Mouse (Mus musculus) fat pad, adult 2 months (tissue): Measurements from ENCODE around the gene Ireb2.
"Not testable (repeated sequence)": the region's sequence is repeated elsewhere in the genome, so short reads cannot be mapped to it uniquely, and the experiment has no call there.

ENCODE experiments used
- DNase-seq: peaks from one replicate; pipeline ENCODE4 v3.0.0-alpha.2; 2011; ENCODE audit warnings: low read depth, low spot score; ENCODE audit errors: extremely low read depth

The Ireb2 gene

GRCm38 (mm10) chr9:54863363-54864281 lies at the start of gene Ireb2:
Ireb2 (plus strand) TSS chr9:54863789.
- no peak for DNase-seq

DNA sequence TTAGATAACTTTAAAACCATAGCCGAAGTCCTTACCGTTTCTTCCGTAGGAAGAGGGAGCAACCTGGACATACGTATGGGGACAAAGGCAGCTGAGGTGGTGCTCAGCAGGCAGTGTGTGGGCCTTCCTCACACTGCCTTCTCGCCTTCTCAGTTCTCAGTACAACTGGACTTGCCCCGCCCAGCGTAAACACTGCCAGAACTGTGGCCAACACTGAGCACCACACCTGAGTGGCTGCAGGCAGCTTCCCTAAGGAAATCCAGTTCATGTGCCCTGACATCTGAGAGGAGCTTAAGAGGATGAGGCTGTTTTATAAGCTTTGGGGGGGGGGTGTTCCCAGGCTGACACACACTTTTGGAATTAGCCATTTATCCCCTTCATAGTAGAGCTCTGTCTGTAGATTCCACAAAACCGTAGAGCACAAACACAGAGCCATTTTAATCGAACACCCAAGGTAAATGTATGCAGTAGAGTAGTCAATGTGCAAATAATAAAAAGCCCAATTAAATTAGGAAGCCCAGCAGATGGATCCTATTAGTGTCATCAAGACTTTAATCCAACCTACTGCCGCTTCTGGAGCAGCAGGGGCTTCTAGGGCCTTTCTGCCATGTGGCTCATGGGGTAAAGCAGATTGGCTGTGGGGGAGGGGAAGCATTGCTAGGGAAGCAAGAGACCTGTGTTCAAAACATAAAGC lies 46.9 kb upstream of the Ireb2 start:
- no peak for DNase-seq

GRCm38 (mm10) chr9:54821442-54822100 lies 42.0 kb upstream of the Ireb2 start:
- no peak for DNase-seq

DNA sequence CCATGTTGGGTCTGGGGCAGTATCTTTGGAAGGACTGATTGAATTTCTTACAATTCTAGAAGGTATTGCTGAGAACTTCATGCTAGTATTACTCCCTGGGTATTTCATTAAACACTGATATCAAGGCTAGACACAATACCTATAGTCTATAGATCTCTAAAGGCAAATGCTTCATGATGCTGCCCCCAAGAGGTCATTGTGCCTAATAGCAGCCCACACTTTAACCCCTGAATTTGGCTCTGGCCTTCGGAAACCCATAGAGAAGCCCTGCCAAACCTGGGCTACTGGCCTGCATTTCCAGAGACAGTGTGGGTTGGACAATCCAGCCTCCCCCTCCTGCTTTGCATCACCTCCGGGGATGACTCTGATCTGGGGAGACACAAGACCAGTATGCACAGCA lies 33.8 kb upstream of the Ireb2 start:
- DNase-seq, result no peak

- DNase-seq, result no peak
These were observed 33.0 kb upstream of the Ireb2 start for GRCm38 (mm10) chr9:54830624-54831023.

GRCm38 (mm10) chr9:54833831-54834230 lies 29.8 kb upstream of the Ireb2 start:
- no peak for DNase-seq

- DNase-seq, result not testable (repeated sequence)
These were observed 27.5 kb upstream of the Ireb2 start for GRCm38 (mm10) chr9:54835951-54836717.

DNA sequence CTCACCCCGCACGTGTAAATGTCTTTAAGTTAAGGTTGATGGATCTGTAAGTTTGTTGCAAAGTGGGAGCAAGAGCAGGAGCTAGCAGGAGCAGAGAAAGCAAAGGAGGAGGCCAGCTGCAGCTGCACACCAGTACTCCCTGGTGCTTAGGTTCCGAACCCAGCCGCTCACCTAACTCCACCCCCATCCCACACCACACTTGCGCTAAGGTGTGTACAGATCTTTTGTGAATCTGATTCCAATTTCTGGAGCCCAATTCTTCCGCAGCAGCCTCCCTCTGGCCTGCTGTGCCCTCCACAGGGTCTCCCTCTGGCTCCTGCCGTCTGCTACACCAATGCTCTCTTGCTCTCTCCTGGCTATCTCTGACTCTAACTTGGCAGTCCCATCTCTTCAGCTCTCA lies 25.8 kb upstream of the Ireb2 start:
- DNase-seq, result no peak

- no peak for DNase-seq
These were observed 23.4 kb upstream of the Ireb2 start for GRCm38 (mm10) chr9:54840145-54840544.

DNA sequence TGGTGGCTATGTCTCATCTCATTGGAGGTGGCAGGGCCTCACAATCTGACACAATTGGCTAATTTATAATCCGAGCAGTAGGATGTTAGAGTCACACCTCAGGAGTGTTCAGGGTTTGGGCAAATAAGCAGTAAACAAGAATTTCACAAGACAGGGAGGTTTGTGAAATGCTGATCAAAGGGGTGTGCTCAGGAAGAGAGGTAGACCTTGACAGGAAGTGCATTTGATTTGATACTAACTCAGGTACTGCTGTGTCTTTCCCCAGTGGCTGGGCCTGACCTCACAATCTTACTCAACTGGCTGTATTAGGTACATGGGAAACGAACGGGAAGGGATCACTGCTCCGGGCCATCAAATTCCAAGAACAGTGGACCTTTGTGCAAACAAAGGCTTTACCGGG lies 21.3 kb upstream of the Ireb2 start:
- DNase-seq, result no peak

- DNase-seq, result no peak
These were observed 19.7 kb upstream of the Ireb2 start for GRCm38 (mm10) chr9:54843887-54844286.

DNA sequence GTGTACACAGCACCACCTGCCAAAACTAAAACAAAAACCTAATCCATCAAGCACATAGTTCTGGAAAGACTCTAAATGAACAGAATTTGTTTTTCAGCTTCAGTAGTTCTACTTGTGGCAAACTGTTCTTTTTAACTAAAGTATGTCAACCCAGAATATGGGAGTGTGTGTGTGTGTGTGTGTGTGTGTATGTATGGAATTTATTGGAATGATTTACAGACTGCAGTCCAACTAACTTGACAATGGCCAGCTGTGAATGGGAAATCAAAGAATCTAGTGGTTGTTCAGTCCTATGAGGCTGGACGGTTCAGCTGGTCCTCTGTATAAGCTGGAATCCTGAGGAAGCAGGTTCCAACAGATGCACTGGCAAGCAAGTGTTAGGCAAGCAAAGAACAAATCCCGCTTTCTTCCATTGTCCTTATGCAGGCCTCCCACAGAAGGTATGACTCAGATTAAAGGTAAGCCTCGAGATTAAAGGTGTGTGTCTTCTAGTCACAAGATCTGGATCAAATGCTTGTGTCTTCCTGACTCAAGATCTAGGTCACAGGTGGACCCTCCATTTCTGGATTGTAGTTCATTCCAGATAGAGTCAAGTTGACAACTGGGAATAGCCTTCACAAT lies 18.9 kb upstream of the Ireb2 start:
- DNase-seq, result peak; percentile 92

- DNase-seq, result peak; percentile 95
These were observed 15.4 kb upstream of the Ireb2 start for GRCm38 (mm10) chr9:54848203-54848602.

DNA sequence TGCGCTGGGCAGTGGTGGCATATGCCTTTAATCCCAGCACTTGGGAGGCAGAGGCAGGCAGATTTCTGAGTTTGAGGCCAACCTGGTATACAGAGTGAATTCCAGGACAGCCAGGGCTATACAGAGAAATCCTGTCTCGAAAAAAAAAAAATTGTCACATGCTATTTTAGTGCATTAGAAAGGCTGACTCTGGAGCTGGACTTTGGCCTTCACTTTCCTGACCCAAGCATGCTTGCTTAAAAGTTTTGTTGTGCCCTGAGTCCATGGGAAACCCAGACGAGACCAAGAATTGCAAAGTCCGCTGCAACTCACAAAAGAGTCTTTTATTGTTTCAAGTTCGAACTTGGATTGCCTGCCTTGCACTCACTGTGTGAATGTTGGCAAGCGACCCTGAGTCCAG lies 10.6 kb upstream of the Ireb2 start:
- not testable (repeated sequence) for DNase-seq

GRCm38 (mm10) chr9:54853619-54854018 lies 10.0 kb upstream of the Ireb2 start:
- no peak for DNase-seq

DNA sequence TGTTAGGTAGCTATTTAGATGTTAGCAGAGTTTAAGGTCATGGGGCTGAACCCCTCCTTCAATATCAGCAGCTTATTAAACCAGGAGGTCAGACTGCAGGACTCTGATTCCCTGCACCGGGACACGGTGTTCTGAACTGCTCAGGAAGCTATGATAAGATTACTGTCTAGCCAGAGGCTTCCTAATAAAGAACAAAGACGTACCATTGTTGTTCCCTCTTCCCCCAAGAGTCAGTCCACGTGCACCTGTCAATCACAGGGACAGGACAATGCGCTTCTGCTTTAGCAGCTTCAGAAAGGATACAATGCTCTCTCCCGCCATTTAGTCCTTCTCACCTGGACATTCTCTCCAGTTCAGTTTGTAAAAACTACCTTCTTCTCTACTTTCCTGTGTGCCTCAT lies 8.0 kb upstream of the Ireb2 start:
- DNase-seq, result no peak

- no peak for DNase-seq
These were observed 7.5 kb upstream of the Ireb2 start for GRCm38 (mm10) chr9:54856121-54856520.

DNA sequence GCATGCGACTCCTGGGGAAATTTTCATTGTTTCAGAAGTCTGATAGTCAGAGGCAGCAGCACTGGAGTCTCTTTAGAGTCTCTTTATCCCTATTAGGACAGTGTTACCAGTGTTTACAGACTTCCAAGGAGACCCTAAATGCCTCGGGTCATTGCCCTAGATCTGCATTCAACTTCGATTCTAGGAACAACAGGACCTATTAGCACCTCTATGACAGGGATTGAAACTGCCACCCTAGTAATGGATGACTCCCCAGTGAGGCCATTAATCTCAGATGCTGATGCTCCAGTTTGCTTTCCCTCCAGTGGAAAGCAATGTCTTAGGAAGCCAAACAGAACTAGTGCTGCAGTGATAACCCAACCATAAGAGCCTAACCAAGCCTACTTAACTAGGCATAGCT lies 6.1 kb upstream of the Ireb2 start:
- DNase-seq, result no peak

- DNase-seq, result no peak
These were observed 3.1 kb upstream of the Ireb2 start for GRCm38 (mm10) chr9:54860526-54860925.

DNA sequence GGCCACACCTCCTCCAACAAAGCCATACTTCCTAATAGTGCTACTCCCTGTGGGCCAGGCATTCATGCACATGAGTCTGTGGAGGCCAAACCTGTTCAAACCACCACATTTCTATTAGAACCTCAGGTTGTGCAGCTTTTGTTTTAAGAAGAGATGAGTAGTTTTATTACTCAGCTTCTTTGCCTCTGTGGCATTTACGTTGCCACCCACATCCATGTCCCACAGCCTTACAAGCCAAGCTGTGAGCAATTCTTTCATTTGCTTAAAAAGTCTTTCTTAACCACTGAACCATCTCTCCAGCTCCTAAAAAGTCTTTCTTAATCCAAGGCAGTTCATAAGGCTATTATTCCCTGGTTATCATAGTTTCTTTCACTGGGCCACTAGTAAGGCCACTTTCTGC lies 15.2 kb downstream of the Ireb2 start:
- no peak for DNase-seq

GRCm38 (mm10) chr9:54892111-54892510 lies 28.5 kb downstream of the Ireb2 start:
- no peak for DNase-seq
